Mouse (Mus musculus): ENCODE results near the gene Spem1.

DNA sequence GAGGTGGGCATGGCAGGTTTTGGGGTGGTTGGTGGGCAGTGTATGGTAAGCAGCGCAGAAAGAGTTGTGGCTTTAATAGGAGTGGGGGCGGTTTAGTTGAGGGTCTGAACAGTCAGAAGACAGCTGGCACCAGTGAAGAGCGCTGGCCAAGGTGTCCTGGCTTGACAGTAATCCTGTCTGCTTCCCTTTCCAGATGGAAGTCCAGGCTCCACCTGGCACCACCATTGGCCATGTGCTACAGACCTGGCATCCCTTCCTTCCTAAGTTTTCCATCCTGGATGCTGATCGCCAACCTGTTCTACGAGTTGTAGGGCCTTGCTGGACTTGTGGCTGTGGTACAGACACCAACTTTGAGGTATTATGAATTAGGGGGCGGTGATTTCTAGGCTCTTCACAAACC lies 26.0 kb upstream of the Spem1 start:
- no peak for TF ChIP-seq CHD2 (IDR thresholded peaks at IDR 0.05; ENCODE audit: low read depth, low read length)
- no peak for TF ChIP-seq MAFK (IDR thresholded peaks at IDR 0.05; ENCODE audit: insufficient read depth, low read depth, low read length)
- no peak for TF ChIP-seq ZC3H11A (IDR thresholded peaks at IDR 0.05; ENCODE audit: borderline replicate concordance, low read depth, low read length)
- TF ChIP-seq ZNF384 (IDR thresholded peaks at IDR 0.05; ENCODE audit: low read depth, low read length), result no peak
- TF ChIP-seq HCFC1 (IDR thresholded peaks at IDR 0.05; ENCODE audit: borderline replicate concordance, insufficient read depth, low read length), result no peak
